Mouse (Mus musculus): ENCODE results near the gene Gria2. TPM values are rescaled to one million over a fixed set of nuclear protein-coding genes. Genes with fewer than 3 reads are reported as not detected.

Gene Gria2
- total RNA-seq, 1 experiment from 2014 or later, result not detected

Other genes with a start within 250 kb of the Gria2 start
- not detected in 2 replicates for gene Glrb, start 110.8 kb upstream of the Gria2 start, total RNA-seq (2017)
- 0.37 TPM in 1 of 2 replicates, not detected in the other for gene Pdgfc, start 233.6 kb upstream of the Gria2 start, total RNA-seq (2017)